Mouse (Mus musculus) frontal cortex, postnatal 14 days (tissue): ENCODE results near the gene Med26.

Experiments
- DNase-seq, 2 experiments: peaks; one replicate each; pipeline ENCODE4 v3.0.0; 2022; ENCODE audit warnings: low spot score in 2 of 2

Med26 gene

DNA sequence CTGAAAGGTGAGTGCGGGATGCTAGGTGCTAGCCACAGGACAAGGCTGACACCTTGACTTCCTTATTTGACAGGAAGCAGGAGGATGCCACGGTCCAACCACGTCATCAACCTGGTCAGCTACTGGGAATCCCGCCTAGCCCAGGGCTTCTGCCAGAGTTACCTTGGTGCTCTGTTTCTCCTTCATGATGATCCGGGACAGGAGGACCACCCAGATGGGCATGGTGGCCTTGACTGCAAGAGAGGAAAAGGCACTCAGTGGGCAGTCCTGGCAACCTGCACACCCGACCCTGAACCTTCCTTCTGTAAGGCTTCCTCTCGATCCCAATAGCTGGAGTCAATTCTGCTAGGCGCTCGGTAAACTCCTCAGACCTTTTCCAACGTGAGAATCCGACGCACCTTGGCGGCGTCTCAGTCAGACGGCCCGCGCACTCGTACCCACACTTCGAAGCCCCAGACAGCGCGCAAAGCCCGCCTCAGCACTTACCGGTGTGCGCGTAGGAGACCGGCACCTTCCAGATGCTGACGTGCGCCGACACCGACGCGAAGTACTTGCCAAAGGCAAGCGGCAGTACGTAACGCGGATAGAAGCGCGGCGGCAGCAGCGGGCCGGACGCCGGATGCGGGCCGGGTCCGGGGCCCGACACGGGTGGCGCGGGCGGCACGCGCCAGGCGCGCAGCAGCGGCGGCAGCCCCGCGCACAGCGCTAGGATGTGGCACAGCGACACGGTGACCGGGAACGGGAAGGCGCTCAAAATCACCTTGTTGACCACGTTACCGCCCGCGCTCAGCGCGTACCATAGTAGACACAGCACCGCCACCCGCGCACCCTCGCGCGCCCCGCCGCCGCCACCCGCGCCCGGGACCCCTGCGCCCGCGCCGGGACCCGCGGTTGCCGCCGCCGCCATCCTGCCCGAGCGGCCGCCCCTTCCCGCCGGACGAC, 56.1 kb downstream of the Med26 start, which contains the start of gene Slc35e1:
Slc35e1 (minus strand) TSS at position 935 of the 942 bp plus-strand sequence.
- peak in 1 of 2 experiments; percentile 42 for DNase-seq

DNA sequence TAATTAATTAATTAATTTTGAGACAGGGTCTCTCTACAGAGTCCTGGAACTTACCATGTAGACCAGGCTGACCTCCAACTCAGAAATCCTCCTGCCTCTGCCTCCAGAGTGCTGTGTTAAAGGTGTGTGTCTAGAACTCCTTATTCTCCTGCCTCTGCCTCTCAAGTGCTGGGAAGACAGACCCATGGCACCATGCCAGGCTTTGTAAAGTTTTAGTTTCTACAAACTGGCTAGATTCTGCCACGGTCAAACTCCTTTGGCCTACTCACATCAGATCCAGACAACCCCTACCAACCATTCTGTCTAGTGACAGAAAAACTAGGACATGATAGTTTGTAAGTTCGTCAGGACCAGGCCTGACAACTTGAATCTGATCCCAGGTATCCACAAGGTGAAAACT, 57.1 kb downstream of the Med26 start:
- DNase-seq: no peak

DNA sequence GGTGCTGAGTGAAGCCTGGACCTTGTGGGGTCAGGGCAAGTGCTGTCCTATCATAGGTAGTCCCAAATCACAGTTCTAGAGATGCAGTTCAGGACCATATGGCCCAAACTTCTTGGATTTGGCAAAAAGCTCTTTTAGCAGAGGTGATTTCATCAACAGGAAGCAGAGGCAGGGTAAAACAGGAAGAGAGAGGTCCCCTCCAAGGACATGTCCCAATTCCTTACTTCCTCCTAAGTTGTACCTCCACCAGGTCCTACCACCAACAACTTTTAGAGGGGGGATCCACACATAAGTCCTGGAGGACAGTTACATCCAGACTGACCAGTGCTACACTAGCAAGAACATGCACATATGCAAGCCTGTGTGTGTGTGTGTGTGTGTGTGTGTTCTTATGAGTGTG, 61.1 kb downstream of the Med26 start:
- DNase-seq: no peak

DNA sequence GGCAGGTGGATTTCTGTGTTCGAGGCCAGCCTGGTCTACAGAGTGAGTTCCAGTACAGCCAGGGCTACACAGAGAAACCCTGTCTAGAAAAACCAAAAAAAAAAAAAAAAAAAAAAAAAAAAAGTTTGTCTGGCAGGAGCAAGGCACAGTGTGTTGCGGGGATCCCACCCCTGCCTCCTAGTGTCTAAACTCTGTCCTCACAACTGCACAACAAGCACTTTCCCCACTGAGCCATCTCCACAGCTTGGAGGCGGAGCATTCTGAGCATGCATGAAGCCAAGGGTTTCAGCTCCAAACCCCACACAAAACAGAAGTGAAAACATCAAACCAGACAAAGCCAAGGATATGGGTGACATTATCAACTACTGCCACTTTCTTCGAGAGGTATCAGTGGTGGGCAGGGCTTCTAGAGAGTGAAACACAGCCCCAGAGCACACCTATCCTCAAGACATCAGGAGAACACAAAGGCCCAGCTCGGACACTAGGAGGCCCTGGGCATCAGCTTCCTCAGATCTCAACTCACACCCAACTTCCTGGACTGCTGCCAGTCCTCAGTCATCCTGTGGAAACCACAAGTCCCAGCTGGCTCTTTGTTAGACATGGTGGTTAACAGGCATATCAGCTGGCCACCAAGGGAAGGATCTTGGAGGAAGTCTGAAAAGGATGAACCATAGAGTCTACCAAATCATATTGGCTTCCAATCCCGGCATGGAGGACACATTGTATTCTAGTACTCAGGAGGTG, 62.4 kb downstream of the Med26 start:
- peak in 1 of 2 experiments; percentile 37 for DNase-seq

DNA sequence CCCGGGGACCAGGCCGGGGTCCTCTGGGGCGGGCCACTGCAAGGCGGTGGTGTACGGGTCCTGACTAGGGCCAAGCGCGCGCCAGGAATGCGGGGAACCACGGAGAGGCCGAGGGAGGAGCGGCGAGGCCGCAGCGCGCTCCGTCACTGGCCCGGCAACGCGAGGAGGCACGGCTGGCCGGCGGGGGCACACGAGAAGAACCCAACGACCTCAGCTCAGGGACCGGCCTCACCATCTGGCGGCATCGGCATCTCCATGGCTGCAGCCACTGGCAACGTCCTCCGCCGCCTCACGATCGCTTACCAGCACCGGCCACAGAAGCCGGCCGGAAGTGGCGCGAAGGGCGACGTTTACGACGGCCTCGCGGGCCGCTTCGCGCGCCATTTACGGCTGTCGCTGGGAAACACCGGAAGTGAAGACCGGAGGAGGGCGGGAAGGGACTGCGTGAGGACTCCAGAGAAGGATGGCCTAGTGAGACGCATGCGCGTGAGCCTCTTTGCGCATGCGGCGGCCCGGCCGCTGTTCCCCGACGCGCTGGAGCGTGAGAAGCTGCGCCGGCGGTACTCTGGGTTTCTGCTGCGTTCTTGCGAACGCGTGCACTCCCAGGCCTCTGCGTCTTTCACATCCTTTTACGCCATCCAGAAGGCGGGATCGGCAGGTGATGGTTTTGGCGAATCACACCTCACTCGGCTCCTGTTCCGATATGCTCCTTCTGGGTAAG, 73.1 kb downstream of the Med26 start, which contains the start of gene Cherp:
Cherp (minus strand) TSS at position 401 of the 721 bp plus-strand sequence.
- peak; percentile 95 to 97 for DNase-seq

DNA sequence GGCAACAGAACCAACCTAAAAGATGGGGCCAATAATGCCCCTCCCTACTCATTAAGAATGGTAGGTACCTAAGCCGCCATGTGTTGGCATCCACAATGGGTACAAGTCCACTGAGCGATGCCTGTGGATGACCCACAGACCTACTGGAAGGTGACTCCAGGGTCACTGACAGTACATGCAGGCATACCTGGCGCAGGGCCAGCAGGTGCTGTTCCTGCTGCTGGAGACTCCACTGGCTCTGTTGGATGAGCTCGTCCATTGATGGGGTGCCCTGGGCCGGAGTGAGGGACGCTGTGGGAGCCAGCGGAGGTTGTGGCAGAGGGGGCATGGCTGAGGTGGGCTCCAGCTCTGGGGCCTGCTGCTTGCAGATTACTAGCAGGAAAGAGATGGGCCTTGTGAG, 77.4 kb downstream of the Med26 start:
- DNase-seq: no peak

DNA sequence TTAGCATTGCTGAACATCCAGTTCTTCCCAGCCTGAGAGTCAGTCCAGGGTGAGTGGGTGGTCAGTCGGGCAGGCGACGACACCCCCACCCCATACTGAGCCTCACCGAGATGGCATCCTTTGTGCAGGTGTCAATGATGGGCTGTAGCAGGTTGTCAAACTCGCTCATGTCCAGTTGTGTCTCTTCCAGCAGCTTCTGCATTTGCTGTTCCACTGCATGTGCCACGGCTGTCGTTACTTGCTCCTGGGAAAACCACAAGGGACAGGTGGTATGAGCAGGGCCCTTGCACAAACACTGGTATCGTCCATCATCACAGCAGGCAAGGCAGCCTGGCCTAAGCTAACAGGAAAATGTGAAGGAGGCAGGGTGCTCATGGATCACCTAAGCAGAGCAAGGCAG, 78.1 kb downstream of the Med26 start:
- DNase-seq: no peak

DNA sequence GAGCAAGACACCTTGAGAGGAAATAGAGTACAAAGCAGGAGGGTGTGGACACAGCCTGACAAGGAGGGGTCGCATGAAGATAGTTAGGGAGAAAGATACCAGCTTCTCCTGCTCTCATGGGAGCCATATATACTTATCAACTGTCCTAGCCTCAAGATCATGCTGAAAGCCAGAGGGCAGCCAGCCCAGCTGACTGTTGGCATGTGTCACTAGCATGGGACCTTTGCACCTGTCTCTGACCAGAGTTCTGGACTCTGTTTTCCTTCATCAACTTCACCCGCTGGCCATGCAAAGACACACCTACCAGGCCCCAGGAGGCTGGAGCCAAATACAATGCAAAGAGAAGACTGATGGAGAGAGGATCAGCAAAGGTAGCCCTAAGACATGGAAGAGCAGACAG, 78.8 kb downstream of the Med26 start:
- DNase-seq: no peak

DNA sequence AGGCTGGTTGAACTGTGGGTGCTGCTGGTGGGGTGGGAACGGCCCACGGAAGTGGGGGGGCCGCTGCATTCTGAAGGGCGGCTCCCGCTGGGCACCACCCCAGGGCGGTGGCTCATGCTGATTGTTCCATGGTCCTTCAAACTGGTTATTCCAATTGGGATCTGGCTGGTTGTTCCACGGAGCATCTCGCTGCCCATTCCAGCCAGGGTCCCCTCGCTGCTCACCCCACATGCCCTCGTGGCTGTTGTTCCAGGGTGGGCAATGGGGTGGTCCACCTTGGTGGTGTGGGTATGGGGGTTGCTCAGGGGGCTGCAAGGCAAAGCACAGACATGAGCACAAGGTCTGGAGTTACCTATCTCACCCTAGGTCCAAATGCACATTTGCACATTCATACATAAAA, 83.9 kb downstream of the Med26 start:
- no peak for DNase-seq

DNA sequence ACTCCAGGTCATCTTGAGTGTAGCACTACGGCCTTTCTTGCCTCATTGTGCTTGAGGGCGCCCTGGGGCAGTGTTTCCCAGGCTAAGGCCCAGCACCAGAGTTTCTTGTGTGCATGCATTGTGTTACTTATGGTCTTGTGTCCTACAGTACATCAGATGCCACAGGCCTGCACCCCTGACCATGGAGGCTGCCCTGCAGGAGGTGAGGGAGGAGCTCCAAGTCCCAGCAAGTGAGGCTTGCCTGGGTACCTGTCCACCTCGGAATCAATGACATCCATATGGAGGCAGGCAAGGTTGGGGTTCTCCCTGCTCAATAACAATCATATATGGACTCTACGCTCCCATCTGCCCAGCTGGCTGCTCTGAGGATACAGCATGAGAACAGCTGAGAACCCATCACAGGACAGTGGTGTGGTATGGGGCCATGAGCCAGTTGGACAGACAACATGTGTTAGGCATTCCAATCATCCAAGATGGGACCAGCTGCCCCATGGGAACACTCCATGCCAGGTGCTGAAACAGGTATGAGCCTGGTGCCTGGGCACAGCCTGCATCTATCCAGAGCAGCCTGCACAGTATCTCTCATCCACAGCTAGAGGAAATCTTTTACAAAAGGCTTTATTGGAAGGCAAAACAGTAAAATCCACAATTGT, 88.1 kb downstream of the Med26 start:
- no peak for DNase-seq

DNA sequence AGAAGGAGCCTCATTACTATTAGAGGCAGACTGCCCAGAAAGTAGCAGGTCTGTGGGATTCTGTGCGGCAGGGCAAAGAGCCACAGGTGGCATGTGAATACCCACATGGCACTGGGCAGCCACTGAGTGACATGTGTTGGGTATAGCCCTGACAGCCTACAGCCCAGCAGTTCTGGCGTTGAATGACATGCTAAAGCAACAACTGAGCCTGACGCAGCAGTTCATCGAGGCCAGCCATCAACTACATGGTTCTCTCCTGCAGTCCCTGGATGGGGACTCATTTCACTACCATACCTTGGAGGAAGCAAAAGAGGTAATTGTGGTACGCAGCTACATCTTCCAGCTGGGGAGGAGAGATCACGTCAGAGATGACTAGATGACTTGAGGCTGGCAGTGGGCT, 89.6 kb downstream of the Med26 start:
- DNase-seq: no peak

DNA sequence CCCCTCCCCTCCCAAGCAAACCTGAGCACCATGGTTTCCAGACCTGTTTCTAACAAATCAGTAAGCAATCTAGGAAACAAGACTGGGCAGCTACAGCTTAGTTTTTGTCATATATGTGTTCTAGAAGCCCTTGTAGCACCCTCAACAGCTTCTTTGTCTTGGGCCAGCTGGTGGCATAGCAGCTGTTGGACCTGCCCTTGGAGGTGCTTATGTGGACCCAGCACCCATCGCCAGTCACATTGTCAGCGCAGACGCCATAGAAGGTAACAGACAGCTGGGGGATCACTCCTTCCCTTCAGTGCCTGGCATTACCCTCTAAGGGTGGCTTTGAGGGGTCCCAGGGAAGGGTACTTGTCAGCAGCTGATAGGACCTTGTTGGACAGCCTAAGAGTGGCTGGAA, 90.3 kb downstream of the Med26 start:
- no peak for DNase-seq

DNA sequence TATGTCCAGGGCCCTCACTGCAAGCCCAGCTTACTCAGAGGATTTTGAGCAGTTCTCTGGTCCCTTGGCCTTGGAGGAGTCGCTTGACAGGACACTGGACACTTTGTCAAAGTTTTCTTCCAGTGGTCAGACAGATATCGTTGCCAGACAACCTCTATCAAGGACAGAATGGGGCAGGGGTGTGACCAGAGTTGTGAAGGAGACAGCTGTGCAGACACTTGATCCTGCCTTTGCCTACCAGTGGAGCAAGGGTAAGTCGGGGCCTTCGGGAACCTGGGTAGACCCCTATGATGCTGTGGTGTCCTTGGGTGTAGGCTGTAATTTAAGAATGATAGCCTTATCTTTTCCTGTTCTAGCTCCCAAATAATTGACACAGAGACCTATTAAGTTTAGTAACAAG, 92.8 kb downstream of the Med26 start:
- no peak for DNase-seq

DNA sequence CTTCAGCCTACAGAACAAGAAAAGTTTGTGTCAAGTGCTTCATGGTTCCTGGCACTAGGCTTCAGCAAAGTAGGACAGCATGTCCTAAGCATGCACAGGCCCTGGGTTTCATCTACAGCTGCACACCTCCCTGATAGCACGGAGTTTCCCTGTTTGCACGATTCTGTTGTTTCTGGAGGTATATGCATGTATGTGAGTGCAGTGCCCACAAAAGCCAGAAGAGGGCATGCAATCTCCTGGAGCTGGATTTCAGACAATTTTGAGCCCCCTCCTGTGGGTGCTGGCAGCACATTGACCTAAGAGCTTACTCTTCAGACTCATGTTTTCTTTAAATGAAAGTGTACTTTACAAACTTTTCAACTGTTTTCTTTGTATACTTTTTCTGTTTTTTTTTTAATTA, 94.2 kb downstream of the Med26 start:
- DNase-seq: no peak

DNA sequence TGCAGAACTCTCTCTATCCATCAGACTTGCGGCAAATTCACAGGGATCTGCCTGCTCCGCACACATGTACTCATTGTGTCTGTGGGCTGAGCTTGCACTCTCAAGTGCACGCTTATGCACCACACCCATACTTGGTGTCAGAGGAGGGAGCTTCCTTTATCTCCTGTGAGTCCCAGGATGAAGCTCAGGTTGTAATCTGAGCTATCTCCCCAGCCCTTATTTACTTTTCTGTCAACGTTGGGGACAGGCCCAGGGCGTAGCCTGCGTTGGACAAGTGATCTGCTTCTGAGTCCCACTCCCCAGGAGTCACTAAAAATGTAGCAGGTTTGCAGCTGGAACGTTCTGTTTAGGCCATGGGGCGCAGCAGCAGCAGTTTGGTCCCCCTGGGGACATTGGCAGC, 96.6 kb downstream of the Med26 start:
- DNase-seq: no peak

DNA sequence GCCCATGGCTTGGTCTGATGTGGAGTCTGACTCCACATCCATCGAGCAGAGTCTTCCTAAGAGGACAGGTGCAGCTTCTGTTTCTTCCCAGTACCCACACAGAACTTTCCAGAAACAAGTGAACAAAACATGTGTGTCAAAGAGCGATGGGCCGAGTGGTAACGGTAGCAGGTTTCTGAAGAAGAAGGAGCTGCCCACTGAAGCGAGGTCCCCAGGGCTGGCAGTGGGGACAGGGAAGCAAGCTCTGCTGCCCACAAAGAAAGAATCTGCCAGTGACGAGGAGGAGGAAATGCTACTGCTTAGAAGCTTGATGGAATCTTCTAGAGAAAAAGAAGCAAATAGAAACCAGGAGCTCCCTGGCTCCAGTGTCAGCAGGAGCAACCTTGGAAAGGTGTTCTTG, 103.0 kb downstream of the Med26 start:
- DNase-seq: no peak
